Mouse (Mus musculus): ENCODE measurements at regions not wholly inside any gene's neighbourhood (a gene's known extent, or its start where the extent isn't known, plus 50 kb on each side); places are given as distances from the start of the nearest gene placed in this dataset.

- no peak for ATAC-seq (replicated peaks)
- WGBS: 100% methylated on average over 1 of the region's 1 CpGs
- H3K4me1 ChIP-seq: no peaks in the 10 kb centered on the region
These were observed 69.8 kb downstream of the Gm21750 start for GRCm38 (mm10) chr14:73730796-73731195.

GRCm38 (mm10) chr14:73732161-73732560 is 71.1 kb downstream of the Gm21750 start:
- Histone ChIP-seq H3K4me3 (no peak overlapping the region), H3K27me3 (no peaks in the 10 kb centered on the region), H3K9me3 (no peaks in the 10 kb centered on the region), H3K36me3 (no peaks in the 10 kb centered on the region), H3K4me2 (replicated peaks) (no peak overlapping the region), H3K4me1 (no peaks in the 10 kb centered on the region), H3K27ac (replicated peaks) (no peak overlapping the region), H3K9ac (replicated peaks) (no peak overlapping the region)
- no peak for ATAC-seq (replicated peaks)
- 19% methylated on average over 3 of the region's 3 CpGs for WGBS

More at GRCm38 (mm10) chr14:73730796-73731195, 69.8 kb downstream of the Gm21750 start:
- Histone ChIP-seq H3K4me3 (no peak overlapping the region), H3K27me3 (no peaks in the 10 kb centered on the region), H3K36me3 (no peaks in the 10 kb centered on the region), H3K9ac (replicated peaks) (no peak overlapping the region), H3K27ac (replicated peaks) (no peak overlapping the region), H3K9me3 (no peaks in the 10 kb centered on the region), H3K4me2 (replicated peaks) (no peak overlapping the region)

DNA sequence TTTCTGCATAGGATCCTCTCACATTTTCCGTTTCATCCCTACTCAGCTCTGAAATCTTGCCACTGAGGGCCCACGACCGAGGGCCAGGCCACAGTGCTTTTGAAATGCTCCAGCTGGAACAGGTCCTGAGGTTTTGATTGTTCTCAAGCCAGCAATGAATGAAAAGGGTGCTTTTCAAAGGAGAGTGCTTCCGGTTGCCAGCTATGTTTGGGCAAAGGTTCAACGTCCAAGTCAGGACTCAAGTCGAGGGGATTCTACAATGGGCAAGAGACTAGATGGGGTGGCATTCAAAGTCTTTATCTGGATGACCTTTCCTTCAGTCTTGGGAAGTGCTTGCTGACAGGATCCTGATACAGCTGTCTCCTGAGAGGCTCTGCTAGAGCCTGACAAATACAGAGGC is 89.8 kb downstream of the Gm21750 start:
- Histone ChIP-seq H3K4me1 (no peaks in the 10 kb centered on the region), H3K27me3 (no peaks in the 10 kb centered on the region), H3K9ac (replicated peaks) (no peak overlapping the region), H3K9me3 (no peaks in the 10 kb centered on the region), H3K36me3 (no peaks in the 10 kb centered on the region), H3K4me3 (no peak overlapping the region), H3K4me2 (replicated peaks) (no peak overlapping the region), H3K27ac (replicated peaks) (no peak overlapping the region)
- WGBS: 56% methylated on average over 6 of the region's 6 CpGs
- no peak for ATAC-seq (replicated peaks)

- no peak for ATAC-seq (replicated peaks)
- Histone ChIP-seq H3K27ac (replicated peaks) (no peak overlapping the region), H3K4me1 (no peaks in the 10 kb centered on the region), H3K36me3 (no peaks in the 10 kb centered on the region), H3K4me2 (replicated peaks) (no peak overlapping the region), H3K9ac (replicated peaks) (no peak overlapping the region), H3K9me3 (no peaks in the 10 kb centered on the region), H3K27me3 (no peaks in the 10 kb centered on the region), H3K4me3 (no peak overlapping the region)
- 18% methylated on average over 1 of the region's 1 CpGs for WGBS
These were observed 99.0 kb downstream of the Gm21750 start for GRCm38 (mm10) chr14:73759986-73760385.

DNA sequence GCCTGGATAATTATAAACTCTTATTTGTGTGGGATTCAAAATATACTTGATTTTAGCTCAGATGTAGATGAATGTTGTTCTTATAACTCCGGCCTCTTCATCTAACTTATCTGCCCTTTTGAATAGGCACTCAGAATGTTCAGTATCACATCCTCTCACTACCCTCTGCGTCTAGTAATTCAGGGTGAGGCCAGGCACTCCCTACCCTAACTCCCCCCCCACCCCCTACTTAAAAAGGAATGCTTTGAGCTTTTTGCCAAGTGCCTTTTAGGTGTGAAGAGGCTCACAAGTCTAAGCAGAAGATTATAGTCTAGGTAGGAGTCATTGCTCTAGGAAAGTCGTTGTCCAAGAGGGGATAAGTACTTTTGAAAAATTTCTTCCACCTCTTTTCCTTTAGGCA is 111.9 kb downstream of the Gm21750 start:
- H3K4me2 ChIP-seq (replicated peaks): no peak overlapping the region
- ATAC-seq (replicated peaks): no peak
- no peaks in the 10 kb centered on the region for H3K36me3 ChIP-seq
- no peak overlapping the region for H3K27ac ChIP-seq (replicated peaks)
- no peaks in the 10 kb centered on the region for H3K9me3 ChIP-seq
- no peak overlapping the region for H3K9ac ChIP-seq (replicated peaks)
- H3K4me1 ChIP-seq: no peaks in the 10 kb centered on the region
- WGBS: 88% methylated on average over 3 of the region's 3 CpGs
- no peak overlapping the region for H3K4me3 ChIP-seq
- H3K27me3 ChIP-seq: no peaks in the 10 kb centered on the region

- Histone ChIP-seq H3K4me1 (no peaks in the 10 kb centered on the region), H3K4me3 (no peak overlapping the region), H3K9me3 (no peaks in the 10 kb centered on the region), H3K4me2 (replicated peaks) (no peak overlapping the region), H3K27ac (replicated peaks) (no peak overlapping the region), H3K27me3 (no peaks in the 10 kb centered on the region), H3K36me3 (no peaks in the 10 kb centered on the region), H3K9ac (replicated peaks) (no peak overlapping the region)
- no peak for ATAC-seq (replicated peaks)
- 24% methylated on average over 1 of the region's 1 CpGs for WGBS
These were observed 112.8 kb downstream of the Gm21750 start for GRCm38 (mm10) chr14:73773810-73774209.

- Histone ChIP-seq H3K4me3 (no peak overlapping the region), H3K9me3 (no peaks in the 10 kb centered on the region), H3K4me1 (no peaks in the 10 kb centered on the region), H3K27me3 (no peaks in the 10 kb centered on the region), H3K9ac (replicated peaks) (no peak overlapping the region), H3K36me3 (no peaks in the 10 kb centered on the region), H3K27ac (replicated peaks) (no peak overlapping the region), H3K4me2 (replicated peaks) (no peak overlapping the region)
- 9% methylated on average over 1 of the region's 1 CpGs for WGBS
- peak; percentile 73 for ATAC-seq (replicated peaks)
These were observed 115.0 kb downstream of the Gm21750 start for GRCm38 (mm10) chr14:73776066-73776465.

DNA sequence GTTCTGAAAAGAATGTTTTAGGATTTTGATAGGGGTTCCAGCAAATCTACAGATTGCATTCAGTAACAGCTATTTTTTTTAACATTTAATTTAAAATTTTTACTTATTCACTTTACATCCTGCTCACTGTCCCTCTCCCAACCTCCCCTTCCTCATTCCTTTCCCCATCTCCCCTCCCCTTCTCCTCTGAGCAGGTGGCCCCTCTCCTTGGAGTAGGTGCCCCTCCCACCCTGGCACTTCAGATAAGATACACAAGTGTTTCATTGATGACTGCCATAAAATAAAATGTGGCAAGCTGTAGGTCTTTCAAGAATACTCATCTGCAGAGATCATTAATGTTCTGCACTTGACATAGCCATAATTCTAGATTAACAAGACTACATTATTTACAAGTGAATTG is 146.1 kb downstream of the Gm21750 start:
- no peak for ATAC-seq (replicated peaks)
- no peak overlapping the region for H3K4me3 ChIP-seq
- H3K4me2 ChIP-seq (replicated peaks): no peak overlapping the region
- no peaks in the 10 kb centered on the region for H3K27me3 ChIP-seq
- H3K36me3 ChIP-seq: no peaks in the 10 kb centered on the region
- no peak overlapping the region for H3K9ac ChIP-seq (replicated peaks)
- no peaks in the 10 kb centered on the region for H3K4me1 ChIP-seq
- no peaks in the 10 kb centered on the region for H3K9me3 ChIP-seq
- H3K27ac ChIP-seq (replicated peaks): no peak overlapping the region

DNA sequence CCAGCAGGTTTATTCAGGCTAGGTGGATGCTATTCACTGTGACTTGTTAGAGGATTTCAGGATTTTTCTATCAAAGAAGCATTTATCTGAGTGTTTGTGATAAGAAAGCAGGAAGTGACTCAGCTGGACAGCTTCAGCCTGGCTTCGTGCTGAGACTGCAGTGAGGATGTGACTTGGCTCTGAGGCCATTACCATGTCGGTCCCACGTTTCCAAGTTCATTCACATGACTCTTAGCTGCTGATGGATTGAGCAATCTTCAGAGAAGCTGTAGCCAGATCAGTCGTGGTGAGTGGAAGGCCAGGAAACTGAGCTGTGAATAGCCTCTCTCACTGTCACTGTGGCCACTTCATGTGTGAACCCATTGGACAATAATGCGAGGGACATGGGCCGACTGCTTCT is 177.9 kb downstream of the Gm21750 start:
- ATAC-seq (replicated peaks): no peak
- Histone ChIP-seq H3K9ac (replicated peaks) (no peak overlapping the region), H3K4me1 (no peaks in the 10 kb centered on the region), H3K36me3 (no peaks in the 10 kb centered on the region), H3K27ac (replicated peaks) (no peak overlapping the region), H3K4me3 (no peak overlapping the region), H3K9me3 (no peaks in the 10 kb centered on the region), H3K27me3 (no peaks in the 10 kb centered on the region), H3K4me2 (replicated peaks) (no peak overlapping the region)
- WGBS: 86% methylated on average over 6 of the region's 6 CpGs

DNA sequence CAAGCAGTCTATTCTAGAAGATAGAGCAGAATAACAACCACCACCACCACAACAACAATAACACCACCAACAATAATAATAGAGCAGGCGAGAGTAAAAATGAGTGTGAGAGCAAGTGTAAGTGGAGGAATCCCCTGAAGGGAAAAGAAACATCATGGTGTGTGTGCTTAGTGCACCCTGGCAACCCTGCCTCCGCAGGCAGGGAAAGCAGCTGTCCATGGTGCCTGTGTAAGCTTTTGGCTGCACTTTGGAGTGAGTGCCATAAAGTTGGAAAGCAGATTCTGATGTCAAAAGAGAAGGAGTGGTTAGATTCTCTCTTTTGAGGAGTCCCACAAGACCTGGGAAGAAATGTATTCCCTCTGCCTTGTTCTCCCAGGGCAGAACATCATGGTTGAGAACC is 200.8 kb downstream of the Gm21750 start:
- Histone ChIP-seq H3K4me3 (no peak overlapping the region), H3K9ac (replicated peaks) (no peak overlapping the region), H3K27ac (replicated peaks) (no peak overlapping the region), H3K9me3 (no peaks in the 10 kb centered on the region), H3K4me2 (replicated peaks) (no peak overlapping the region), H3K4me1 (no peaks in the 10 kb centered on the region), H3K27me3 (no peaks in the 10 kb centered on the region), H3K36me3 (no peaks in the 10 kb centered on the region)
- ATAC-seq (replicated peaks): no peak
- WGBS: 53% methylated on average over 2 of the region's 2 CpGs

DNA sequence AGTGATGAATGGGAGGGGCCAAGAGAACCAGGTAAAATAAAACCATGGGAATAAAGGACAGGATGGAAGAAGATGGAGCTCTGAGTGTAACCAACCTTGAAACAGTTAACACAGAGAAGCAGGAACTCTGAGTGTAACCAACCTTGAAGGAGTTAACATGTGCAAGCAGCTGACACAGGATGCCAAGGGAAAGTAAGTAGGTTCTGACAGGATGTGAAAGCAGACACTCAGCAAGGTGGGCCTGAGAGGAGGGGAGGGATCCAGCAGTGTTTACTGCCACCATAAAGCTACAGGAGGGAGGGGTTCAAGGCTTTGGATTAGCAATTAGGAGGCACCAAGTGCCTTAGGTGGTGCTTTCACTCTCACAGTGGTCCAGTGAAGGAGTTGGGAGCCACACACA is 213.3 kb downstream of the Gm21750 start:
- no peak overlapping the region for H3K9ac ChIP-seq (replicated peaks)
- no peak overlapping the region for H3K27ac ChIP-seq (replicated peaks)
- H3K27me3 ChIP-seq: no peaks in the 10 kb centered on the region
- H3K9me3 ChIP-seq: no peaks in the 10 kb centered on the region
- H3K4me2 ChIP-seq (replicated peaks): no peak overlapping the region
- H3K4me1 ChIP-seq: no peaks in the 10 kb centered on the region
- ATAC-seq (replicated peaks): no peak
- H3K4me3 ChIP-seq: no peak overlapping the region
- no peaks in the 10 kb centered on the region for H3K36me3 ChIP-seq

DNA sequence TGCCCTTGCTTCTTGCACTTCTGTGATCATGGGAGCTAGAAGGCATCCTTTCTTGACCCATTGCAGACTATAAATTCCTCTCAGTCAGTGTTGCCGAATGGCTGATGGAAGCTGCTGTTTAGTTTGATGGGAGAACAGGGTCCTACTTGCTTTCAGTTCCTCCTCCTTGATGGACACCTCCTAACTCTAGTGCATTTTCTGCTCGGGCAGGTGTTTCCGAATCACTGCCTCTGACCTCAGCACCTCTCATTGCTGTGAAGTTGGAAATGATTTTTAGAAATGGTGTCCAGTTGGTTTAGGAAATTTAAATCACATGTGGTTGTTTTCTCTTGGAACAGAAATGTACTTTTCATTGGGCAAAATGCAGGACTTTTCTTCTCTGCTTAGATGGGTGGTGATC is 214.9 kb downstream of the Gm21750 start:
- H3K9me3 ChIP-seq: no peaks in the 10 kb centered on the region
- H3K27me3 ChIP-seq: no peaks in the 10 kb centered on the region
- no peak overlapping the region for H3K27ac ChIP-seq (replicated peaks)
- no peak for ATAC-seq (replicated peaks)
- no peak overlapping the region for H3K9ac ChIP-seq (replicated peaks)
- H3K4me2 ChIP-seq (replicated peaks): no peak overlapping the region
- H3K4me1 ChIP-seq: no peaks in the 10 kb centered on the region
- no peaks in the 10 kb centered on the region for H3K36me3 ChIP-seq
- H3K4me3 ChIP-seq: no peak overlapping the region
- 89% methylated on average over 3 of the region's 3 CpGs for WGBS

DNA sequence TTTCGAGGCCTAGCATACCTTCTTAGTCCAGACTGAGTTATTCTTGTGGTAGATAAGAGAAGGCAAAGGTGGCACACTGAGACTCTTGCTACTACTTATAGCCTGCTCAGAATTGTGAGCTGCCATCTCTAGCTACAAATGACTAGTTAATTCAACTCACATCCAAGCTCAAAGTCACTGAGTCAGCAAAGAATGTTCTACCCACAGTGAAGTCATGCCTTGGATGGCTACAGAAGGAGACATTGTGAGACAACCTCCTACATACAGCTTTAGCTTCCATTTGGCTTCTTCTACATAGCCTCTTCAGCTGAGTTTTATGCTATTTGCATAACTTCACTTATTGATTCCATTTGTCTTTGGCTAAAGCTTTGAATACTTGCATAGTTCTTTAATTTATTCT is 217.2 kb downstream of the Gm21750 start:
- Histone ChIP-seq H3K4me2 (replicated peaks) (no peak overlapping the region), H3K27ac (replicated peaks) (no peak overlapping the region), H3K27me3 (no peaks in the 10 kb centered on the region), H3K9me3 (no peaks in the 10 kb centered on the region), H3K4me3 (no peak overlapping the region), H3K4me1 (no peaks in the 10 kb centered on the region), H3K9ac (replicated peaks) (no peak overlapping the region), H3K36me3 (no peaks in the 10 kb centered on the region)
- WGBS: 89% methylated on average over 1 of the region's 1 CpGs
- ATAC-seq (replicated peaks): no peak

Measured in forebrain, embryonic 15.5 days (tissue).